Mouse (Mus musculus) frontal cortex, postnatal 36 days (tissue): ENCODE measurements around the gene St6galnac1.
"Not testable (repeated sequence)": the region's sequence is repeated elsewhere in the genome, so short reads cannot be mapped to it uniquely, and the experiment has no call there.

Experiments used
- DNase-seq, 2 experiments: peaks; one replicate each; pipeline ENCODE4 v3.0.0; 2022; ENCODE audit warnings: low spot score in 2 of 2

The St6galnac1 gene

DNA sequence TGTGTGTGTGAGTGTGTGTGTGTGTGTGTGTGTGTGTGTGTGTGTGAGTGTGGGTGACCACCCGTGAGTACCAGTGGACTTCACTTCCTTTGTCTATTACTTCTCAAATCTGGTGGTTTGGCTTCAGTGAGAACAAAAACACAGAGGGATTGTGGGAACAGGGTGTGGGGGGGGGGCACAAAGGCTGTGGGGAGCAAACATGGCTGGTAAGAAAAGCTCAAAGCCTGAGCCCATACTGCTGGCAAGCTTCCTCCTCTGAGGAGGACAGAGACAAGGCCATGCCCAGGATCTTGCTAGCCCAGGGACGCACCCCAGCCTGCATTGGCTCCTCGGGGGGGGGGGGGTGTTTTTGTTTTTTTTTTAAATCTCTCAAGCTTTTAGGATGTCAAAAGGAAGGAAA, 32.2 kb upstream of the St6galnac1 start:
- DNase-seq: no peak

DNA sequence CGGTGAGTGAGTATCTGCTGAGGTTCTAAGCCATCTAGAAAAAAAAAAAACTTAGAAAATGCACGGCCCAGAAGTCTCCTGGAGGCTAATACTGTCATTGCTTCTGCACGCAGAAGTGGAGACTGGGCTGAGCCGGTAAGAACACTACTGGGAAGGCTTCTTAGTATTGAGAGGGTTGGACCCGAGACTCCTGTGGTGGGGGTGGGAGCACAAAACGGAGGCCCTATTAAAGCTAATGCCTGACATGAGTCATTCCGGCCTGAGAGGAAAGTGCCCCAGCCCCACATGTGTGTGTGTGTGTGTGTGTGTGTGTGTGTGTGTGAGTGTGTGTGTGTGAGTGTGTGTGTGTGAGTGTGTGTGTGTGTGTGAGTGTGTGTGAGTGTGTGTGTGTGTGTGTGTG, 31.8 kb upstream of the St6galnac1 start:
- DNase-seq: no peak

DNA sequence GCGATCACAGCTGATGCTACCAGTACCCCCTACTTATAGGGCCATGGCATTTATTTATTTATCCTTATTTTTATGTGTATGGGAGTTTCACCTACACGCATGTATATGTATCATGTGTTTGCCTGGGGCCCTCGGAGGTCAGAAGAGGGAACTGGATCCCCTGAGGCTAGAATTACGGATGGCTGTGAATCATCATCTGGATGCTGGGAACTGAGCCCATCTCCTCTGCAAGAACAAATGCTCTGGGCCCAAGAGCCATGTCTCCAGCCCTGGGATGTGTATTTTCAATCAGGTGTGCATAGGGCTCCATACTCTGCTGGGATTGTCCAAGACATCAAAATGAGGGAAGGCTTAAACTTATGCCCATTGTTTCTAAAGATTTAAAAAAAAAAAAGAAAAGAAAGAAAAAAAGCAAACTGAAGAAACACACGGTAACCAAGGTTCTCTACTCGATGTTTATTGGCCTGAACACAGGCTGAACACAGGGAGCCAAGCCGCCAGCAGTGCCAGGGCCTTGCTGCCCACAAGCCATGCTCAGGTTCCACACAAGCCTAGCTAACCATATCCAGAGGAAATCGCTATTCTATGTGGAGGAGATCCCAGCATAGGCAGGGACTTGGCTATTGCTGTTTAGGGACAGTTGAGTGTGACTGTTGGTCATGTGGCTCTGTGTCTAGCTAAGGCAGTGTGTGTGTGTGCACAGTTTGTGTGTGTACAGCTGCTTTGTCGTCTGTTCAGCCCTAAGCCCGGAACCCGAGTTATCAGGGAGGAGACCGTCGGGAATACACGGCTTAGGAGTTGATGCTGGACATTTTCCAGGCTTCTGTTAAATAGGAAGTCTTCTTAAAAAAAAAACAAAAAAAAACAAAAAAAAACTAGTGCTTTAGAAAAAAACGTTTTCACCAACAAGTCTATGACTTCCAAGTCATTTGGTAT, 31.1 kb upstream of the St6galnac1 start:
- DNase-seq: no peak

DNA sequence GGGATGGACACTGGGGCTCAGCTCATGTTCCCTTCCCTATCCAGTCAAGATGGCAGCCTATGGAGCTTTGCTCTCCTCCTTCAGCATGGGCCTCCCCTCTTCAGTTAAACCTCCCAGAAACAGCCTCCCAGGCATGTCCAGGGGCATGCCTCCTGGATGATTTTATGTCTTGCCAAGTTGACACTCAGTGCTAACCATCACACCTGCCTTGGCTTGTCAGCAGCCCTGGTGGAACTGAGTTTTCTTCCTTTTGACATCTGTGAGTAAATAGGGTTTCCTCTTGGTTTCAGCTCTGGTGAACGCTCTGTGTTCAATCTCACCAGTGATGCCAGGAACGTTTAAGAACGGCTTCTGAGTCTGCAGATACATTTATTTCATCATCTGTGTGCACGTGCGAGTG, 27.4 kb upstream of the St6galnac1 start:
- no peak for DNase-seq

DNA sequence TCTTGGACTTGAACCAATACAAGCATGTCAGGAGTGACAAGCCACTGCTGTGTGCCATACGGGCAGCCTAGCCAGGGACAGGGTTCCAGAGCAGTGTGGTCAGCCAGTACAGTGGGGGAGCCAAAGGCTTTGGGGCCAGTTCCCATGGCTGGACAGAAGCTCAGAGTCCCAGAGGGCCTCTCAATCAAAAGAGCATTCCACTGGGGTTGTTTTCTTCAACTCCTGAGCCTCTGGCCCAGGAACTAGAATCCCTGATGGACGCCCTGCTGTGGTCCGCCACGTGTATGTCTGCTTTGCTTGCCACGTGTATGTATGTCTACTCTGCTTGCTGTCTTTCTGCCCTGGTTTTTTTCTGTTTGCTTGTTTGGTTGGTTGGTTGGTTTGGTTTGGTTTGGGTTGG, 25.8 kb upstream of the St6galnac1 start:
- DNase-seq: no peak

DNA sequence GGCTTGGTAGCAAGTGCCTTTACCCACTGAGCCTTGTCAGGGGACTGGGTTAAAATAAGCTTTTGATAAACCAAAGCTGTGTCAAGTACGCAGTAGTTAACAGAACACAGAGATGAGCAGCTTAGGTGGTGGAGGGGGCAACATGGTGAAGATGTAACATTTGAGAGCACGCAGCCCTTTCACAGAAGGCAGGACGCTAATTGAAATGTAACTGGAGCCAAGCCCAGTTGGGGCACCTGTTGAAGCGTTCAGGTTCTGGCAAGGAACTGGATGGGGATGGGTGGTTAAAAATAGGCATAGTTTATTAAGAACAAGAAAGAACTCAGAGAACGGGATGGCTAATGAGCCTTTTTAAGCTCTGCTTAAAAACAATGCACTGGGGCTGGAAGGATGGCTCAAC, 24.1 kb upstream of the St6galnac1 start:
- DNase-seq: no peak

DNA sequence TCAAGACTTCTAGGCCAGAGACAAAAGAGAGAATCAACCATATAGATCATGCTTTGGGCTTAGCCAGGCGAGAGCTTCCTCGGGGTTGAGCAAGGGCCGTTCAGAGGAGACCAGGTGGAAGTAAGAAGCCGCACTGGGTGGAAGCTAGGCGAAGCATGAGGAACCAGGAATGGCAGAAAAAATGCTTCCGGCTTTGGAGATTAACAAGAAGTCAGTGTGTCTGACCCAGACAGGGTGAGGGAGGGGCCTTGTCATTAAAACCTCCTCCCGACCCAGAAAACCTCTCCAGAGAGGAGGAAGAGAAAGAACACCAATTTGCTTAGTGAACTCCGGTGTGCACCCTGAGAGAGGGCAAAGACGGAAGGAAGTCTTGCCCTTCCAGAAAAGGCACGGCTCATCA, 8.9 kb upstream of the St6galnac1 start:
- no peak for DNase-seq

DNA sequence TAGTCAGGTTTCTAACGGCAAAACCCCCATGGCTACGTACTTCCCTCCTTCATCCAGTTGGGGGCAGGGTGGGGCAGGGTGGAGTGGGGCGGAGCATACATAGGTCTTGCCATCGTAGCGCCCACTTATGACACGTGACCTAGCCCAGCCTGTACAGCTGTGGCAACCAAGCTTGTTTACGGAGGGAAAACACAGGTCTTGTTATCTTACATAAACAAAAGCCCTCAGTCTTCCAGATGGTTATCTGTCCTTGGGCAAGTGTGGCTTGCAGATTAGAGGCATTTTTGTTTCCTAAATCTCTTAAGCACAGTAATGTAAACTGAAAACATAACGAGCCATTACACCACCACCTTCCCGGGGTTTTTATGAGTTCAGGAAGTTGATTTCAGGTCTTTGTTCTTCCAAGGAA, 7.4 kb upstream of the St6galnac1 start:
- no peak for DNase-seq

DNA sequence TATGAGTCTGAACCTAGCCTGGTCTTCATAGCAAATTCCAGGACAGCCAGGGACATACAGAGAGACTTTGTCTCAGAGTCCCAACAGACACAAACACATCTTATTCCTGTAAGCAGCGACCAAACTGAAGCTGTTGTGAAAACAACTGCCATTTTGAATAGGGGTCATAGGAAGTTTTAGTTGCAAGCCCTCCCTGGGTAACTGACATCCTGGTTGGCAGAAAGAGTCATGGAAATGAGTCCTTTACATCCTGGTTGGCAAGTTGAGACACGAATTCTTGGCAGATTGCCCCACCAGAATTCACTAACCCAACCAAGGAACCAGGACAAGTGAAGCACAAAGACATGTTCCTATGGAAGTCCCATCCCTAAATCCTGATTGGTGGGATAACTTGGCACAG, 2.1 kb downstream of the St6galnac1 start:
- no peak for DNase-seq

DNA sequence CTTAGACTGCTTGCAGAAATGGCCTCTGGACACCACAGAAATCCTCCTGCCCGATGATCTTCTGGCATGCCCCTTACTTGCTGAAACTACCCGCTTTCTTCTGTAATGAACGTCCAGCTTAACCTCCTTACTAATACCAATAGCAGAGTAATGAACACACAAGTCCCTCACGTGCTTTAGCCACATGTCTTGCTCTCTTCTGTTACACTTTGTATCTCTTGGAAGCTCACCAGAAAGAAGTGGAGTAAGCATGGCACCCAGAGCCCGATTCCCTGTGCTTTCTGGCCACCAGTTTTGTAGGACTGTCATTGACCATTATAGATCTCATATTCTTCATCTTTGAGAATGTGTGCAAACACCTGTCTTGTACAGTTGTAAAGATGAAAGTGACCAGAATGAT, 5.4 kb downstream of the St6galnac1 start:
- no peak for DNase-seq

DNA sequence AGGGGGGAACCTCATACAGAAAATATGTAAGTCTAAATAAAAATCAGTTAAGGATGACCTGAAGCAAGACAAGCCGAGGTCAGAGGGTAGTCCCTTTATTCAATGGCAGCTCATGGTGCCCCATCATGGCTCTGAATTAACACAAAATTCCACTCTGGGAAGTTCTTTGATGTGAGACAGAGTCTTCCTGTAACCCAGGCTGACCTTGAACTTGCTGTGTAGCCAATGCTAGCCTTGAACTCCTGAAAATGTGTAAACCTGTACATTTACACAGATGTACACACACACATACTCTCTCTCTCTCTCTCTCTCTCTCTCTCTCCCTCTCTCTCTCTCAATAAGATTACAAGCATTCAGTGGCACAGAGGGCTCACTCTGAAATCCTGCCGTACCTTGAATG, 10.4 kb downstream of the St6galnac1 start:
- no peak for DNase-seq

DNA sequence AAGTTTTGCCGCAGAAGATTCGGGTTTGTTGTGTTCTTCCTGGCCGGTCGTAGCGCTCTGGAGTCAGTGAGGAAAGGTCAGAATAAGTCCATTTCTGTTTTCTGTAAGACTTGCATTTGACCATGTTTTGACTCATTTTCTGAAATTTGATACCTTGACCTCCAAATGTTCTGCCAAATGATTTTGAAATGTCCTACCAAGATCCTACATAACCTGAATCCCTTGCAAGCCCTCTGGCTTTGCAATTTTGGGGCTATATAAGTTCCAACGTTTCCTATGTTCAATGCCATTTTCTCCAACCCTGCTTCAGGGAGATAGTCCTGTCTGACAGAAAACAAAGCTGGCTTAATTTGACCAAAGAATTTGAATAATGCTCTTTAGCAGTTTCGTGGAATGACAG, 11.0 kb downstream of the St6galnac1 start:
- no peak for DNase-seq

DNA sequence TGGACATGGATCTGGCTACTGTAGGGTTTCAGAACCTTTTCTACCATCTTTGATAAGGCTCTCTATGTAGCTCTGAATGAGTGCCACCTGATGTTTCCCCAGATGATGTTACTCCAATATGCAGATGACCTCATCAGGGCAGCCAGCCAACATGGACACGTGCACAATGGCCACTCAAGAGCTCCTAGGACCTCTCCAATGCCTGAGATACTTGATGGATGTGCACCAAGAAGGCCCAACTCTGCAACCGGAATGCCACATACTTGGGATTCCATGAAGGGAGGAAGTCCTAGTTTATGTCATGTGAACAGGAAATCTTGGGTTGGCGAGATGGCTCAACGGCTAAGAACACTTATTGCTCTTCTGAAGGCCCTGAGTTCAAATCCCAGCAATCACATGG, 20.1 kb downstream of the St6galnac1 start:
- DNase-seq: no peak

DNA sequence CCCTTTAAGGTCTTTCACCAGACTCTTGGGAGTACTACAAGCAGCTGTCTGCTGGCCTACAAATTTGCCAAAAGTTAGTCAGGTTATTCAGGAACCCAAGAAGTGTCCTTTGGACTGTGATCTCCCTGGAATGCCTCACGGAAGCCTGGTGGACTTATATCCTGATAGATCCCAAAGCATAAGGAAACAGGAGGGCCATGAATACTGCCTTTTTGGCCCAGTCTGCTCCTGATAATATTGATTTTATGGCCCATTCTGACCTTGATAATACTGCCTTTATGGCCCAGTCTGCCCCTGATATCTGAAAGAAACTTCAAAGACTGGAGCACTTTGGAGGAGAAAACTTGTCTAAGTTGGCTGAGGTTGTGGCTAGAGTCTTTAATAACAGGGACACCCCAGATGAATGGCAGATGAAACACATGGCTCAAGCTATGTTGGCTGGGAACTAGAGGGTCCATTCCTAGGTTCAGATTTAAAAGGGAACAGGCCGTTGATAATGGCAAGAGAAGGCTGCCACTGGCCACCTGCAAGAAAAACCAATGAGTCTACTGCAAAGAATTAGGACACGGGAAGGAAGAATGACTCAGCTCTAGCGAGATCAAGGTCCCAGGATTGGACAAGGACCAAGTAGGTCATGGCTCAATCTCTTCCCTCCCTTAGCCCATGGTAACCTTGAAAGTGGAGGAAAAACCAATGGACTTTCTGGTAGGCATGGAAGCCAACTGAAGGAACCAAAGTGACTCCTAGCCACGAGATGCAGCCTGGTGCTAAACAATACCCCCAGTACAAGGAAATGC, 21.4 kb downstream of the St6galnac1 start:
- no peak for DNase-seq

DNA sequence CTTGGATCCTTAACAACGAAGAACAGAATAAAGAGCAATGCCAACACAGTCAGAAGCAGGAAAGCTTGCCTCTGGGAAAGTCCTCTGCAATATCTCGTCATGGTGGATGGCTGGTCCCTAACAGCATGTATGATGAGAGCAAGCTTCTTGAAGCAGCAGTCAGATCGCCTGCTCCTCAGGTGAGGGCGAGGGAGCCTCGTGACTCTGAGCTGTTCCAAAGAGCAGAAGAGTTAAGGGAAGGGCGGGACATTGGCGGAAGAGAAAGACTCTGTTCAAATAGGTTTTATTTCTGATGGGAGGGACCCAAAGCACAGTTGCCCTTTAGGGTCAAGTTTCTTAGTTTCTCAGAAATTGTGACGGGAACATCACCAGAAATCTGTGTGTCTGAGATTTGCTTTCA, 25.6 kb downstream of the St6galnac1 start:
- no peak for DNase-seq

DNA sequence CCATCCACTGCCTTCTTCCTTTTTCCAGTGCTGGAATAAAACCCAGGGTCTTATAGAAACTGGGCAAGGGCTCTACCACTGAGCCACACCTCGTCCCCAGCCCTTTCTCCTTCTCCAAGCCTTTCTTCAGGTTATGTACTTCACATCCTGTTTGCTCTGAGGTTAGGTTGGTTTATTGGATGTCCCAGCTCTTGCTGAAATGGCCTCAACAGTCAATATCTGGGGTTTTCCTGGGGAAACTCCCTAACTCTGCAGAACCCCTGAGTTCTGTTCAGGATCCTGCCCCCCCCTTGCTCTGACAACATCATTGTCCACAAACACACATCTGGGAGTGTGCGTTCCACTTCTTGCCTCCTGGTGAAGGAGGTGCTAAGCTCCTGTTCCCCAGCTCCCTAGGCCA, 26.6 kb downstream of the St6galnac1 start:
- not testable (repeated sequence) for DNase-seq

DNA sequence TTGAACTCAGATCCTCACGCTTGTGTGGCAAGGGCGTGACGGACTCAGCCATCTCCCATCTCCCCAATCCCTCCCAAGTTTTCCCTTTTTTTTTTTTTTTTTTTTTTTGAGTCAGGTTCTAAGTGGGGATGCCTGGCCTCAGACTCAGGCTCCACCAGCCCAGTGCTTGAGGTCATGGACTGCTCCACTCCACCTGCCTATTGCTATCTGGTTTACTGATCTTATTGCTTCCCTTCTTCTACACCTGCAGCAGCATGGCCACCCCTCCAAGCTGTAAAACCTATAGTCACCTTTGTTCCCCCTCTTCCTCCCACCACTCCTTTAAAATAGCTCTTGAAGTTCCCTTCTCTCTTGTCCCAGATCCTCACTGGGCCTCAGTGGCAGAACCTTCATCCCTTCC, 28.5 kb downstream of the St6galnac1 start:
- DNase-seq: not testable (repeated sequence)

DNA sequence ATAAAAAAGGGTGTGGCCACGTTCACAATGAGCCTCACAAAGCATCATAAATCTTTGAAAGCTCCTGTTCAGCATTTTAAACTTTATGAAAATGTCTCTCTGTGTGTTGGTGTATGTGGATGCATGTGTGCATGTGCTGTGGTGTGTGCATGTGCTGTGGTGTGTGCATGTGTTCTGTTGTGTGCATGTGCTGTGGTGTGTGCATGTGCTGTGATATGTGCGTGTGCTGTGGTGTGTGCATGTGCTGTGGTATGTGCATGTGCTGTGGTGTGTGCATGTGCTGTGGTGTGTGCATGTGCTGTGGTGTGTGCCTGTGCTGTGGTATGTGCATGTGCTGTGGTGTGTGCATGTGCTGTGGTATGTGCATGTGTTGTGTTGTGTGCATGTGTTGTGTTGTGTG, 29.9 kb downstream of the St6galnac1 start:
- not testable (repeated sequence) for DNase-seq

DNA sequence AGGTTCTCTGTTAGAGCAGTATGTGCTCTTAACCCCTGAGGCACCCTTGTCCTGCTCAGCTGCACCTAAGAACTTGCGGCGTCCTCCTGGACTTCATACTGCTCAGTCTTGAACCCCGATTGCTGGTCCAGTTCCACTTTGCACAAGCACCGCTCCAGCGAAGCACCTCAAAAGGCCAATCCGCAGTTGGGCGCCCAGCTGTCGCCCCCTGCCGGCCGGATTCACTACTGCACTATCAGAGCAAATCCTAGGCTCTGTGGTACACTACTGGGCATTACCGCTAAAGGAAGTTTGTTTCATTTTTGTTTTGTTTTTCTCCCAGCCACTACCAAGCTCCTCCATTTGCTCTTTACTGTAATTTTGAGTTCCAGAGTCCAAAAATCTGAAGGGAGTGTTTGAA, 36.9 kb downstream of the St6galnac1 start:
- no peak for DNase-seq

DNA sequence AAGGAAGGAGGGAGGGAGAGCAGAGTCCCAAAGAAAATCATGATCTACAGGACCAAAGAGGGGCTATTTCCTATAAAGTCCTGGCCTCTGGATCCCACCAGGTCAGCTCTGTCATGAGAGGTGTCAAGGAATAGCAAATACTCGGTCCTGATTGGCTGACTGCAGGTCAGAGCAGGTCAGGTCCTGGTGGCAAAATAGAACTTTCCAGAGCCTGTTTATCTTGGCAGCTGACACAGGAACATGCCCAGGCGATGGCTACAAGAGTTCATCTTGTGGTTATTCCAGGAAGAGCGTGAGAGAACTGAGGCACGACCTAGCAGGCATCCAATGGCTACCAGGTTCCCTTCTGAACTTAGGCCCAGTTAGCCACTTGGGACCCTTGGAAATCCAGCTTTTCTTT, 42.8 kb downstream of the St6galnac1 start:
- DNase-seq: no peak

DNA sequence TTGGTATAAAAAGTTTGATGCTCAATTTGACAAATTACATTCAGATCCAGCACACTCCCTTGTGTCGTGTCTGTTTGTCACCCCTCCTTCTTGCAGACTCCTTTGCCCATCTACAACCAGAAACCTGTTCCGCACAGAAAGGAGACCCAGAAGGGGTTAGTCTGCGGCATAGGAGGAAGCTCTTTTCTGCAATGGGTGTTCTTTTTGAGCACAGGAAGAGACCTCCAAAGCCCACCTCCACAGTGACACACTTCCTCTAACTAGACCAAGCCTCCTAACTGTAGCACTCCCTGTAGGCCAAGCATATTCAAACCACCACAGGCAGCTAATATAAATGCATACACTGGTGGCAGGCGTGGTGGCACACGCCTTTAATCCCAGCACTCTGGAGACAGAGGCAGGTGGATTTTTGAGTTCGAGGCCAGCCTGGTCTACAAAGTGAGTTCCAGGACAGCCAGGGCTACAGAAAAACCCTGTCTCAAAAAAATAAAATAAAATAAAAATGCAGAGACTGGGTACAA, 44.2 kb downstream of the St6galnac1 start:
- not testable (repeated sequence) for DNase-seq

DNA sequence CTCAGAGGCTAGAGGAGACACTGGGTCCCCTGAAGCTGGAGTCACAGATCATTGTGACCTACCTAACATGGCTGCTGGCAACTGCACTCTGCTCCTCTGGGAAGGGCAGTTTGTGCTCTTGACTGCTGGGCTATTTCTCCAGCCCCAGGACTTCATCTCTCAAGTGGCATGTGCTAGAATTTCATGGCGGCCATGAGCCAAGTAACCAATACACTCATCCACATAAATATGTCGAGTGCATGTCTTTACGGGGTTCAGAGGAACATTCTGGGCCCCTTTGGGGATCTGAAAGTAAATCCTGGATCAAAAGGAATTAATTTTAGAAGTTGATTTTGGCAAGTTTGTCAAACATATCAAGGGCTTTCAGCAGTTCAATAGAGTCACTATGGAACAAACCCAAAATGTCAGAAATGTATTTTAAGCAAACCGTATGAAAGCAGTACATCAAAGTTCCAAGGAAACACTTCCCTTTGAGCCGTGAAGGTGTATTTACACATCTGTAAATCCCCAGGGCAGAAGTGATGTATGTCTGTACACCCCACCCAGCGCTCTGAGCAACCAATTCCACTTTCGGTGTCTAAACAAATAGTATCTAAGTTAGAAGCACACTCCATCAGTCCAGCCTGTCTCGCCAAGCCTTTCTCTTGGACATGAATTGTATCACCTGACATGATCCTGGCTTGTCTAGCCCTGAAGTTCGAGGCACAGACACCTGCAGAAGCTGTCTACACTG, 45.9 kb downstream of the St6galnac1 start:
- no peak for DNase-seq
